Mouse (Mus musculus): ENCODE data around the gene Dohh.

The Dohh gene

GRCm38 (mm10) chr10:81387716-81388115 lies 3.5 kb downstream of the Dohh start:
- DNase-seq = peak; percentile 66

DNA sequence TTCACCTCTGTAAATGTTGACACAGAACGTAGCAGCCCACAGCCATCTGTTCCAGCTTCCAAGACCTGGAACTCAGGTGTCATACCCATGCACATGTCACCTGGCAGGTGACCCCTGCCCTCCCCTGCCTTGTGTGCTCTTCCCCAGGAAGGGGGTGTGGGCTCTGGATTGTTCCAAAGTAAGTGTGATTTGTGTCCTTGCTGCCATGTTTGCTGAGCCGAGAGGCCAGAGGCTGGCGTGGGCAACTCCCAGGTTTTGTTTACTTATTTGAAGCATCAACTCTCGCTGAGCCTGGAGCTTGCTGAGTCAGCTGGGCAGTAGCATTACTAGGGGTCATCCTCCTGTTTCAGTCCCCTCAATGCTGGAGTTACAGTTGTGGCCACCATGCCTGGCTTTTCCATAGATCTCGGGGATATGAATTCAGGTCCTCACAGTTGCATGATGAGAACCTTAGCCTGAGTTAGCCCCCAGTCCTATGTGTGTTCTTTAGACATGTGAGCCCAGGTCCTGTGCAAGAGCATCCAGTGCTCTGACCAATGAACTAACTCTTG lies 4.4 kb downstream of the Dohh start, which contains the start of gene Gm48552:
TSS of gene Gm48552 (plus strand) at position 501 of the 551 bp plus-strand sequence.
- no peak for DNase-seq

DNA sequence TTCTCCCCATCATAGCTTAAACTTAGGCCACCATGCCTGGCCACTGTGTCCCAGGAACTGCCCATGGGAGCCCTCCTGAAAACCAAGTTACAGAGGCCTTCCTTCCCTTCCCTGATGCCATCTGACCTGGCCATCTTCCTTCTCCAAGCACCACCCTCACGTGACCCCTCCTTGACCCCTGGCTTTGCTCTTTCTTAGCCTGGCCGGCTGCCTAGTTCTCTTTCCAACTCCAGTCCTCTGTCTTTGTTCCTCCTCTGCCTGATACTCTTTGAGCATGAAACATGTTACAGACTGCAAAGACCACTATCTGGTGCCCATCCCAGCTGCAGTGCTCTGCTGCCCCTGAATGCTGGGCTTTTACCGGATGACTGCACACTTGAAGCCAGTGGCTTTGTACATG lies 5.1 kb downstream of the Dohh start:
- DNase-seq = peak; percentile 48 to 59

DNA sequence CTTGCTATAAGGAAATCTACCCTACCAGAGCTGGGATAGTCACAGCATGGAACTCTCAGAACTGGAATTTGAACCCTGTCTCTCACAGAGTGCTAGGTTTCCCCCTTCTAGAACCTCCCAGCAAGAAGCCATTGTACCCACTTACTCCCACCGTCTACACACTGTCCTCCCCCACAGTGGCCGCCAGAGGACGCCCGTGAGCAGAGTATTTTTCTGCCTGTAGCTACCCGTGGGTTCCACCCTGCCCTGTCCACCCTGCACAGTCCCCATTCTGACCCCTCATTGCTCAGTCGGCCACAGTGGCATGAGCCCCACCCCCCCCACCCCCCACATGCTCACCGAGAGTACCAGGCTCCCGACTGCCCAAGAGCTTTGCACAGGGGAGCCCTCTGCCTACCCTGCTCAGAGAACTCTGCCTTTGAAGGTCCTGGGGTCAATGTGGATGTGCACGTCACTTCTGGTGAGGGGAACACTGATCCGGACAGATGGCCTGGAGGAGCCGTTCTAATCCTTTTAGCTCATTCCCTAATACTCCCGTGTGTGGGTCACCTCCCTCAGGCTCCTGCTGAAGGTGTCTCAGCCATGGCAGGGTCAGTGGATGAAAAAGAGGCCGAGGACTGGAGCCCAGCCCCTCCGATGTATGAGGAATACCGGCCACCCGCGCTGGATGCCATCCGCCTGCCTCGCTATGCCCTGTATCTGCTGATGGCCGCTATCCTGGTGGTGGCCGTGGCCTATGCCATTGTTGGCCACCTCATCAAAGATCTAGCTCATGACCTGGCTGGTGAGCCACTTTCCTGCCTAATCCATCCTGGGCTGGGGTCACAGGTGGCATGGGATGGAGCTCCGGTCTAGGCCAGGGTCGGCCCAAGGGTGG lies 5.8 kb downstream of the Dohh start:
- DNase-seq = peak; percentile 88

DNA sequence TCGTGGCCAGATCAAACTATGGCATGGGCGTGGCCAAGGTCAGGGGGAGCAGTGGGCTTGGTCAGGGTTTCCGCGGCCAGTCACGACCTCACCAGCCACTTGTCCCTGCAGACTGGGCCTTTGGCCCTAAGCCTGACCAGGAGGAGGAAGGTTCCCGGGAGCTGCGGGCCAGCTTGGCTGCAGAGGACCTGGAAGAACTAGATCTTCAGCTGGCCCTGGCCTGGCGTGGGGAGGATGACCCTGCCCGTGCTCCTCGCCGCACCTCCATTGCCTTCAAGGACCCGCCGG lies 6.4 kb downstream of the Dohh start:
- DNase-seq = peak in 1 of 2 experiments; percentile 20

DNA sequence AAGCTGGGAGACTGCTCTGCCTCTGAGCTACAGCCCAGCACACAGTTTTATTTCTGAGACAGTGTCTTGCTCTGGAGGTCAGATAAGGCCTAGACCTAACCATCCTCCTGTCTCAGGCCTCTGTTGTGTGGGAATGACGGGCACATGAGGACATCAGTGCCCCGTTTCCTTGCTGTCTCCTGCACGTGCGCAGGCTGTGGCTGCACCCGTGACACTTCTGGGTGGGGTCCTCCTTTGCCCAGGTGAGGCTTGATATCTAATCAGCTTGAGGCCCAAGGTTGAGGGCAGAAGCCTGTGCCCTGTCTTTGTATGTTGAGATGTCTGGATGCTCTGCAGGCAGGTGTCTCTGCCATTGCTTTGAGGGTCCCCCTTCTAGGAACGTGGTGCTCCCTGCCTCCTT lies 8.0 kb downstream of the Dohh start:
- DNase-seq = peak in 1 of 2 experiments; percentile 2

GRCm38 (mm10) chr10:81392781-81393185 lies 8.6 kb downstream of the Dohh start, which contains the start of gene Smim24:
Smim24 (plus strand) TSS chr10:81393051.
- DNase-seq = peak in 1 of 2 experiments; percentile 35

- DNase-seq = peak; percentile 51 to 52
Measured at GRCm38 (mm10) chr10:81393456-81394063, 9.3 kb downstream of the Dohh start.

- peak; percentile 90 to 95 for DNase-seq
Measured at GRCm38 (mm10) chr10:81395127-81395526, 10.9 kb downstream of the Dohh start.

GRCm38 (mm10) chr10:81395865-81396264 lies 11.6 kb downstream of the Dohh start:
- peak; percentile 54 to 72 for DNase-seq

- peak in 1 of 2 experiments; percentile 56 for DNase-seq
Measured at GRCm38 (mm10) chr10:81396749-81397148, 12.5 kb downstream of the Dohh start.

DNA sequence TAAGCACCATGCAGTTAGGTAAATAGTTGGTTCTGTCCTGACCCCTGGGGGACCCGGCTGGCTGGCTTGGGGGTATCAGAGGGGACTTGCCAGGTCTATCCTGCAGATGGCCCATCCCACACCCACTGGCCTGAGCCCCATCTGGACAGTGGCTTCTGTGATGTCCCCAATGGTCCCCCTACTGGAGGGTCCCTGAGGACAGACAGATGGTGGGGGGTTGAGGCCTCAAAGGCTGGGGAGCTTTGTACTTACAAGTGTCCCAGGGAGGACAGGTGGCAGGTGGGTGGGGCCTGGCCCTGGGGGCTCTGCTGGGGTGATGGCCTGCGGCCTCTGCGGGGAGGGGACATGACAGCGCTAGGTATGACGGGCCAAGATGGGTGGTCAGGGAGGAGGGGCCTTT lies 15.1 kb downstream of the Dohh start:
- DNase-seq = peak in 1 of 2 experiments; percentile 73

DNA sequence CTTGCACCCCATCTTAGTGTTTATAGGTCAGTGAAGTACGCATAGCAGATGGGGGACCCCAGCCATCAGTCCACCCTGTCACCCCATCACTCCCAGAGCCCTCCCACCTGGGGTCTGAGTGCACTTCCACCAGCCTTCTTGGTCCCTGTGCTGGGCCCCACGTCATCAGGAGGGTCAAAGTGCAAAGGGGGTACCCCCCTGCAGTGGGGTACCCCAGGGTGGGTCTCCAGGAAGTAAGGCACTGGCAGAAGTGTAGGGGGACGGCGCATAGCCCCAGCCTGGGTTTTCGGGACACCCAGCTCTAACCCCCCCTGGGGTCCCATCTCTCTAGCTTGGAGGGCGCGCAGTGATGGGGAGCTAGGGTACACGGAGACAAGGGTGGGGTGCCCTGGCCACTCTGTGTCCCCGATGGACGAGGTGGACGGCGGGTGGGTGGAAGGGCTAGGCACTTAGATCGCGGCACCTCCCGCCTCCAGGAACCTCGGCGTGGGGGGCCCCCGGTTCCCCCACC lies 15.6 kb downstream of the Dohh start:
- no peak for DNase-seq

DNA sequence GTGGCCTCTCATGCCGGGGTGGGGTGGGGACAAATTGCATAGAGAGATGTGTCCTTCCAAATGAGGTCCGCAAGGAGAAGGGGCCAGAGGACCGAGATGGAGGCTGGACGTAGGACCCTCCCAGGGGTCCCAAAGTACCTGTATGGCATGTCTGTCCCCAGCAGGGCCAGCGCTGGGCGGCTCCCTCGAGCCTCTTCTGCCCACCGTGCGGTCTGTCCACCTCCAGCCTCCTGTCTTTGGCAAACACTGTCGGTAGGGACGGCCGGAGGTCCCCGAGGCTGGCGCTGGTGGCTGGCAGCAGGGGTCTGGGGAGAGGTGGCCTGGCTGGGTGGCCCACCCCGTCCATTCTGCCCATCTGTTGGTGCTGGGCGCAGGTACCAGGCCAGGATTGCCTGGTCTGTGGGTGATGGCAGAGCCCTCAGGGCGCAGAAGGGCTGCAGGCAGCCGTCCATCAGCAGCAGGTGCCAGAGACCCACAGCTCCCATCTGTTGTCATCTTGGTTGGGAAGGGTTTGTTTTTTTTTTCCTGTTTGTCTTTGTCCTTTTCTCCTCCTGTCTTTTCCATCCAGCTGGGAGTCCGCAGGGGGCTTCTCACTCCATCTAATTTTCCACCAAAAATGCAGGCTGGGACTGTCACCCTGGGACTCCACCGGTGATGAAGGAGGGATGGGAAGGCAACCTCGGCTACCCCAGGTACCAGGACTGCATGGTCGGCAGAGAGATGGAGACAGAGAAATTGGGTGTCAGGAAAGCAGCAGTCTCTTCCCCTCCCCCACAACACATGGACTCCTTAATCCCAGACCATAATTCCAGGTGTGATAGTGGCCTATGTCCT lies 16.4 kb downstream of the Dohh start:
- peak; percentile 93 to 95 for DNase-seq

DNA sequence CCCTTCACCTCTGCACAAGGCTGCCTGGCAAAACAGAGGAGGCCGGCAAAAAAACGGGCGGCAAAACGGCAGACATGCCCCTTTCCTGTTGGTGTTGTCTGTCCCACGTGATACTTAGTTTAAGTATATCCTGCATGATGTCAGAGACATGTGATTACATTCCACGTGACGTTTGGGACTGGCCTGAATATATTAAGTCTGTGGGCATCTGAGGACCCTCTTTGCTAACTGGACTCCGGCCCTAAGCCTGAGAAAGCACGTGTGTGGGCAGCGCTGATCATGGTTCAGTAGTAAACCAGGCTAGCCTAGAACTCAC lies 16.9 kb downstream of the Dohh start:
- DNase-seq = no peak

DNA sequence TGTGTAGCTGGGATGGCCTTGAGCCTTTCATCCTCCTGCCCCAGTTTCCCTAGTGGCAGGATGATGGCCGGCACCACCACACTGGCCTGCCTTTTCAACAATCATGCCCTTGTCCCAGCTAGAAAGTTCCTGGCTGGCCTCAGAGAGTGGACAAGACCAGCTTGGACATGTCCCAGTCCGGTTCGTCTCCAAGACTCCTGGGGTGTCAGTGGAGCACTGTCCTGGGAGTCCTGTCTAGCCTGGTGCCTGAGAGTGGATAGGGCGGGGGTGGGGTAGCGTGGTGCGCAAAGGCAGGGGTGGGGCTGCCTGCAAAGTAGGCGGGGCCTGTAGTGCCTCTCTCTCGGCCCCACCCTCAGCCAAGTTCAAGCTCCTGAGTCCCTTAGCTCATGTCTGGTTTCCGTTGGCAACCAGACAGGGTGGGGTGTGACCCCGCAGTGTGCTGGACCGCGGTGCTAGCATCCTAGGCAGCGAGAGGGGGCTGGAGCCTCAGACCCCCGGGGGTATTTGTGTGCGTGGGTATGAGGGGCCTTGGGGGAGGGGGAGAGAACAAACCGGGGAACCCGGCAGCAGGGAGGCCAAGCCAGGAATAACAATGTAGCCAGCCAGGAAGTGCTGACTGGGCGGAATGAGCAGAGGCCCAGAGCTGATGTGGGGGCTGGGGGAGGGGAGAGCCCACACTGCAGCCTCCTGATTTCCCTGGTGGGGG lies 17.4 kb downstream of the Dohh start:
- peak; percentile 74 to 82 for DNase-seq

DNA sequence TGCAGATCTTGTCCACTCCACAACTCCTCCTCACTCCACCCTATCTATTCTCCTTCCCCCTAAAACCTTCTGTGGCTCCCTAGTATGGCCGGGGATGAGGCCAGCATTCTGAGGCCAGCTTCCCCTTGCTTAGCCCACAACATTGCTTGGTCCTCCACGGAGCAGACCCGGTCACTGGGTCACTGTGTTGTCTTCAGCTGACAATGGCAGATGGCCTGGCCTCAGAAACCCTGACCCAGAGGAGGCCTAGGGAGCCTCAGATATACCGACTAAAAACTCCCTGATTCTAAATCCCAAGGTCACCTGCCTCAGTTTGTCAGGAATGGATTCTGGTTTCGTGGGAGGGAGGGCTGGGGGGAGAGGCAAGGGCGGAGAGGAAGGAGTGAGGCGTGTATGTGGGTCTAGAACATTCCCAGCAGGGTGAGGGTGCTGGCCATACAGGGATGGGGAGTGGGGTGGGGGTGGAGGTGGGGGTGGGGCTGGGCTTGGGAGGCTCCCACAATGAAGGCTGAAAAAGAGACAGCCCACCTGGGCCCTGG lies 18.1 kb downstream of the Dohh start:
- no peak for DNase-seq

DNA sequence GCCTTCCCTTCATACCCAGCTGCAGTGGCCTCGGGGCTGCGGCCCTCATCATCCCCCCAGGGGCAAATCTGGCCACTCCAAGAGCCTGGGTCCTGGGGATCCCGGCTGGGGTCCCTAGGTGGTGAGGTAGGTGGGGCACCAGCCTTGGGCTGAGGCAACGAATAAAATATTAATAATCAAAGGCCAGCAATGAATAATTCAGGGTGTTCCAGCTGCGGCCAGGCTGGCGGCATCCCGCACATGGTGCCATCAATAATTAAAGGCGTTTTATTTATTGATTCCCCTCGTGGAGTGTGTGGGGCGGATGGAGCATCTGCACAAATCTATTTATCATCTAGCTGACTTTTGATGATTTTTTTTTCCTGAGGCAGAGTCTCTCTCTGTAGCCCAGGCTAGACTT lies 19.3 kb downstream of the Dohh start:
- DNase-seq = no peak

GRCm38 (mm10) chr10:81404082-81404481 lies 19.9 kb downstream of the Dohh start:
- peak in 1 of 2 experiments; percentile 67 for DNase-seq

DNA sequence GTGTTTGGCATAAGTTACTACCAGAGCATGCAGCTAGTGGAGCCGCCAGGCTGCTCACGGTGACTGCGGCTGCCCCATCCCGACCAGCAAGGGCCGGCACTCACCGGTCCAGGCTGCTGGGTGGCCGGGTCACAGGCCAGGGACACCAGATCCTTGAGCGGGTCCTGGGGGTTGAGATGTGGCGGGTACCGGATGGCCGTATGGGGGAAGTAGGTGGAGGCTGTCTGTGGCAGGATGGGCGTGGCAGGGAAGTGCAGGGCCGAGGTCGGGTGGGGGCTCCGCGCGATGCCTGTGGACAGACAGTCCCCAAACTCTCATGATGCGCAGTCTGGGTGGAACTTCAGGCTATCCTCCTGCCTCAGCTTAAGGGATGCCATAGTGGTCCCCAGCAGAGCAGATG lies 20.5 kb downstream of the Dohh start:
- DNase-seq = no peak

DNA sequence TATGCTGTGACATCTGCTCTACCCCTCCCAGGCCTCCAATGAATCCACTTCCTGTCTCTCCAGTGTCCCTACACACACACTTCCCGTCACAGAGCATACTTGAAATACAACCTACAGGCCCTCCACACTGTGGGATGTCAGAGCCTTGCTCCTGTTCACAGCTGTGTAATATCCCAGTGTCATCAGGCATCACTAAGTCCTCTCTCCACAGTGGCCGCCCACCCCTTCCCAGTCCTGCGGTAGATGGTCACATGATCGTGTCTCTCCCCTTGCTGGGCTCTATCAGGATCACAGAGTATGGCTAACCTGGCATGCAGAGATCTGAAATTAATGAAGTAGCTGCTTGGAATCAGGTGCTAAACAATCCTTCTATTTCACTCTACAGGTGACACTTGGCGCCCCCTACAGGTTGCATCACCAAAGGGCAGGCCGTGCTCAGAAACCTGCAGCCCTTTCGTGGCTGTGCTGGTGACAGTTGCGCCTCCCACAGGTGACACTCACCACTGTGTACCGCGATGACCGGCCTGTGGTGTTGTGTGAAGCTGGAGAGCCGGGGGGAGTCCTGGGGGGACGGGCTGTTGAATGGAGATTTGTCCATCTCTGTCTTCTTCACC lies 21.5 kb downstream of the Dohh start:
- DNase-seq = peak; percentile 86 to 92
